Mouse (Mus musculus) CD4-positive naive resting alpha-beta T cell, adult 57 days (primary cell): Measurements from ENCODE around the gene Esr1. TPM values are rescaled to one million over a fixed set of nuclear protein-coding genes. Genes with fewer than 3 reads are reported as not detected.

Experiments
- total RNA-seq: library from RNA; stranded (reverse); gene quantifications from one replicate; pipeline ENCODE4 v1.2.4, GENCODE M21; 2023

Gene Esr1
- 3.0 TPM for total RNA-seq

DNA sequence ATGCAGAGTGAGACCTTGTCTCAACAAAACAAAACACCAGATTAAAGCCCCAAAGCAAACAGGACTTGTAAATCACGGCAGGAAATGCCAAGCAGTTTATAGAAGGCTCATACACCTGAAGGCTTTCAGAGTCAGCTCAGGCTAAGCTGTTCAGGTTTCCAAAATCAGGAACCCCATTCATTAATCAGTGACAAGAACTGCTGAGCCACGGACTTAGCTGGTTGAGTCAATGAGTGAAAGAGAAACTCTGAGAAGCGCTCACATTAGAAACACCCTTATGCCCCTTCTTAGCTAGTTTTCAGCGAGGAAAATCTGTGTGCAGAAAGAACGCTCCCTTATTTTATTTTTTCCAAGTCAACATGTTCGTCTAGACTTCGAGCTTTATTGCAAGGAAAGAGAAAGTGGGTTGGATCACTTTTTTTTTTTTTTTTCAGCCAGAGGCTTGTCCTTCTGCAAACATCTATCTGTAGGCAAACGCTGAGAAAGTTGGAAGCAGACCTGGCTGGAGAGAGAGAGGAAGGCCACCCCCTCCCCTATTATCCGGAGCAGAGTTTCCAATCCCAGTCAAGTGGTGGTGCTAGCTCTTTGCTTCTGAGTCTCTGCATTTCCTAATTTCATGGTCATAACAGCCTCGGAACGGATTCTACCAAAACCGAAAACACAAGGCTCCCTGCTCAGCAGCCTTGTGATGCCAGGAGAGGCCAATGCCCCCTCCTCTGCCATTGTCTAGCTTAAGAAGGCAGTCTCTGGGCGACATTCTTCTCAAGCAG is at the start of gene Esr1:
TSS of gene Esr1 (plus strand) at position 208 of the 770 bp plus-strand sequence.

Other genes with a start within 250 kb of the Esr1 start
- 35.4 TPM for gene Zbtb2, start 223.5 kb upstream of the Esr1 start, total RNA-seq
- gene Rmnd1, start 179.2 kb upstream of the Esr1 start, total RNA-seq: 39.9 TPM
- gene Armt1, start 179.1 kb upstream of the Esr1 start, total RNA-seq: 21.6 TPM
- 1.5 TPM for gene Ccdc170, start 129.1 kb upstream of the Esr1 start, total RNA-seq